Mouse (Mus musculus) limb, embryonic 14.5 days (tissue): ENCODE measurements around the gene Klhdc8a. TPM values are rescaled to one million over a fixed set of nuclear protein-coding genes. Genes with fewer than 3 reads are reported as not detected.
"Not testable (repeated sequence)": the region's sequence is repeated elsewhere in the genome, so short reads cannot be mapped to it uniquely, and the experiment has no call there.

Experiments used
- ATAC-seq: fragments of 200-750 bp; cut with Nextera tagmentation; 2 replicates; pipeline ENCODE4 v1.8.0; 2017; ENCODE audit warnings: low read depth, moderate number of reproducible peaks, moderate TSS enrichment; ENCODE audit not compliant: low FRiP score
- DNase-seq: peaks from one replicate; pipeline ENCODE4 v3.0.0-alpha.2; 2015; ENCODE audit warnings: low spot score
- H3K27ac ChIP-seq: fragments of 300-500 bp; sonication (generic); replicated peaks from 2 replicates; pipeline ENCODE4 v1.5.1; 2014; ENCODE audit warnings: low read depth, mild to moderate bottlenecking, low read length, moderate library complexity, mixed read lengths
- H3K27me3 ChIP-seq: fragments of 300-500 bp; sonication (generic); 2 replicates; pipeline ENCODE4 v1.6.1; 2014; ENCODE audit warnings: low read length, mixed read lengths; ENCODE audit not compliant: control insufficient read depth, insufficient read depth
- H3K36me3 ChIP-seq: fragments of 300-500 bp; sonication (generic); 2 replicates; pipeline ENCODE4 v1.6.1; 2014; ENCODE audit warnings: mild to moderate bottlenecking, low read length, moderate library complexity, mixed read lengths; ENCODE audit not compliant: control insufficient read depth, insufficient read depth
- H3K4me1 ChIP-seq: fragments of 300-500 bp; sonication (generic); 2 replicates; pipeline ENCODE4 v1.6.1; 2014; ENCODE audit warnings: antibody characterized with exemption, low read length, mixed read lengths; ENCODE audit not compliant: control insufficient read depth, insufficient read depth
- H3K4me2 ChIP-seq: fragments of 300-500 bp; sonication (generic); replicated peaks from 2 replicates; pipeline ENCODE4 v1.6.1; 2014; ENCODE audit warnings: low read depth, mild to moderate bottlenecking, low read length, moderate library complexity; ENCODE audit not compliant: severe bottlenecking
- H3K4me3 ChIP-seq: fragments of 300-500 bp; sonication (generic); replicated peaks from 2 replicates; pipeline ENCODE4 v1.5.1; 2014; ENCODE audit warnings: low read length
- H3K9ac ChIP-seq: fragments of 300-500 bp; sonication (generic); 2 replicates; pipeline ENCODE4 v1.6.1; 2014; ENCODE audit warnings: mild to moderate bottlenecking, low read depth, low read length, moderate library complexity; ENCODE audit not compliant: severe bottlenecking
- H3K9me3 ChIP-seq: fragments of 300-500 bp; sonication (generic); 2 replicates; pipeline ENCODE4 v1.6.1; 2016; ENCODE audit warnings: low read length; ENCODE audit not compliant: control insufficient read depth
- POLR2A ChIP-seq: fragments of 200-500 bp; IDR thresholded peaks from 2 replicates; pipeline ENCODE4 v1.8.0; 2012; ENCODE audit warnings: inconsistent platforms, mild to moderate bottlenecking, moderate library complexity, borderline replicate concordance; ENCODE audit not compliant: insufficient read depth, insufficient read length; ENCODE audit errors: extremely low read depth
- WGBS: fragments of 180-500 bp; shearing (Covaris S2); extraction: QIAGEN DNeasy Blood & Tissue Kit; methylation state at CpG from one replicate; pipeline ENCODE4 v1.1.7; 2014; 5-methylcytosine and 5-hydroxymethylcytosine counted together
- polyA plus RNA-seq, 2 experiments: library from polyadenylated mRNA; depleted of rRNA in 1 of 2; stranded (reverse) in 1 of 2; unstranded in 1 of 2; fragments of >200 nt; fragmentation: Nextera tagmentation in 1 of 2; extraction: Ambion mirVana in 1 of 2; gene quantifications; 2 replicates each; pipeline versions ENCODE4 v1.2.1 to v1.2.3; 2012 to 2014

The Klhdc8a gene
- polyA plus RNA-seq, 2 experiments: 0.07 to 0.10 TPM

DNA sequence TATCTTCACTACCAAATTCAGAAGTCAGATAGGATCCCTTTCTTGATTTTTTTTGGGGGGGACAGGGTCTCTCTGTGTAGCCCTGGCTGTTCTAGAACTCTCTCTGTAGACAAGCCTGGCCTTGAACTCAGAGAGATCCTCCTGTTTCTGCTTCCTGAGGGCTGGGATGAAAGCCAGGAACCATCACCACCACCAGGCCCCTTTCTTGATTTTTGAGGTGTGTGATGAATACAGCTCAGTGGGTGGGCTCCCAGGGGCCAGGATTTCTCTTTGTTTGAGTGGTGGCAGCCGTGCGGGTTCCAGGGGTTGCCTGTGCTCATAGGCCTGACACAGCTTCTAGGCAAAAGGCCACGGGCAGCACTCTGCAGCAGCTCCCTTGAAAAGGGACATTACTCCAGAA, 27.2 kb upstream of the Klhdc8a start:
- ATAC-seq: no peak
- TF ChIP-seq POLR2A: no peak
- 87% methylated on average over 3 of the region's 3 CpGs for WGBS

DNA sequence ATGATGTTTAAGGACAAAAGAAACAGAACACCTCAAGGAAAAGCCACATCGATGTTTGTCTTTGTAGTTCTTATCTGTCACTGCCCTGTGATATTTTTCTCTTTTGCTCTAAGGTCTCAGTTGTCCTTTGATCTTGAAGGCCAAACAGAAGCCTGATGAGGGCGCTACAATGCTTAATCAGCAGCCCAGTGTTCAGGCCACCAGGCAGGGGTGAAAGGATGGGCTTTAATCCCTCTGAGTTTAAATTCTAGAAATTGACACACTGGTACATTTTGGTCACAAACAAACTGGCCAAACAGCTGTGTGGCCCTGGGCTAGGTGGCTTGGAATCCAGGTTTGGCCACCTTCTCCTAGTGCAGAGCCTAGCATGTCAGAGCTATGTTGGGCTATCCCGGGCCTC, 21.7 kb upstream of the Klhdc8a start:
- Histone ChIP-seq H3K9ac (no peak overlapping the region), H3K4me2 (no peak overlapping the region), H3K4me3 (no peak overlapping the region), H3K36me3 (no peaks in the 10 kb centered on the region), H3K9me3 (no peaks in the 10 kb centered on the region), H3K4me1 (no peaks in the 10 kb centered on the region), H3K27ac (no peak overlapping the region), H3K27me3 (no peaks in the 10 kb centered on the region)
- TF ChIP-seq POLR2A: no peak
- DNase-seq (no peak), ATAC-seq (no peak)
- WGBS: 70% methylated on average over 3 of the region's 3 CpGs

More for the DNA sequence above, 27.2 kb upstream of the Klhdc8a start:
- Histone ChIP-seq H3K9ac (no peak overlapping the region), H3K4me3 (no peak overlapping the region), H3K4me2 (no peak overlapping the region), H3K4me1 (no peaks in the 10 kb centered on the region; the same call in 1 of the 2 replicates), H3K27me3 (no peaks in the 10 kb centered on the region), H3K36me3 (no peaks in the 10 kb centered on the region), H3K9me3 (no peaks in the 10 kb centered on the region), H3K27ac (no peak overlapping the region)
- DNase-seq: no peak

DNA sequence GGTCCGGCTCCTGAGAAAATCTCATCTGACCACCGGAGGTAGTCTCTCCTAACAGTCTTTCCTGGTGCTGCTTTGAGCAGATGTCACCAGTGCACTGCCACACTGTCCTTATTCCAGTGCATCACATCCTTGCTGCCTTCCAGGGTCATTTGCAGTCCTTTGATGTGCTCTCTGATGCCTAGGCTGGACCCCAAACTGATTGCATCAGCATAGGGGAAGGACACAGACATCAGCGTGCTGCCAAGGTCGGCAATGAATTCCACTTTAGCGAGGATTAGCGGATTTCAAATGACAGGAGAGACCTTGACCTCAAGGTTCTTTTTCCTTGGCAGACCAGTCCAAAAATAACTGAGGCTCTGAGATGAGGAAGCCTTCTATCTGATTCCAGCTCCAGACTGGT, 21.3 kb upstream of the Klhdc8a start:
- 59% methylated on average over 6 of the region's 6 CpGs for whole genome bisulfite sequencing
- Histone ChIP-seq H3K9me3 (no peaks in the 10 kb centered on the region), H3K4me3 (no peak overlapping the region), H3K36me3 (no peaks in the 10 kb centered on the region), H3K4me1 (no peaks in the 10 kb centered on the region), H3K27ac (no peak overlapping the region), H3K9ac (no peak overlapping the region), H3K4me2 (no peak overlapping the region), H3K27me3 (no peaks in the 10 kb centered on the region)
- DNase-seq (no peak), ATAC-seq (no peak)
- TF ChIP-seq POLR2A: no peak

DNA sequence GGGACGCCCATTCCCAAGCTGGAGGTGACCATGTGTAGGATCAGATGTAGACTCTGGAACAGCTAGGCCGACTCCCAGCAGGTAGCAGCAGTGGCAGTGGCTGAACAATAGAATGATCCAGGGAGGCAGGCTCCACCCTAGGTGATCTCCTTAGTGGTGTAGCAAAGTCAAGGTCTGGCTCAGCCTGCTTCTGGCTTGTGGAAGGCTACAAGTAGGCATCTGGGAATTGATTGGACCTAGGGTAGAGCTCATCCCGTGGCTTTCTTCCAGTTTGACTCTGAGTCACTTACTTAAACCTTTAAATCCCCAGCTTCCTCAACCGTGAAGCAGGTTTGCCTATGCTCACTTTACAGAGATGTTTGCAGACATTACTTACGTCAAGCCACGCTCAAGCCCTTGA, 17.8 kb upstream of the Klhdc8a start:
- not testable (repeated sequence) for H3K4me3 ChIP-seq, H3K4me2 ChIP-seq, H3K27ac ChIP-seq, H3K36me3 ChIP-seq, H3K9me3 ChIP-seq, ATAC-seq, H3K27me3 ChIP-seq, DNase-seq, H3K9ac ChIP-seq, H3K4me1 ChIP-seq
- 83% methylated on average over 6 of the region's 6 CpGs for WGBS

DNA sequence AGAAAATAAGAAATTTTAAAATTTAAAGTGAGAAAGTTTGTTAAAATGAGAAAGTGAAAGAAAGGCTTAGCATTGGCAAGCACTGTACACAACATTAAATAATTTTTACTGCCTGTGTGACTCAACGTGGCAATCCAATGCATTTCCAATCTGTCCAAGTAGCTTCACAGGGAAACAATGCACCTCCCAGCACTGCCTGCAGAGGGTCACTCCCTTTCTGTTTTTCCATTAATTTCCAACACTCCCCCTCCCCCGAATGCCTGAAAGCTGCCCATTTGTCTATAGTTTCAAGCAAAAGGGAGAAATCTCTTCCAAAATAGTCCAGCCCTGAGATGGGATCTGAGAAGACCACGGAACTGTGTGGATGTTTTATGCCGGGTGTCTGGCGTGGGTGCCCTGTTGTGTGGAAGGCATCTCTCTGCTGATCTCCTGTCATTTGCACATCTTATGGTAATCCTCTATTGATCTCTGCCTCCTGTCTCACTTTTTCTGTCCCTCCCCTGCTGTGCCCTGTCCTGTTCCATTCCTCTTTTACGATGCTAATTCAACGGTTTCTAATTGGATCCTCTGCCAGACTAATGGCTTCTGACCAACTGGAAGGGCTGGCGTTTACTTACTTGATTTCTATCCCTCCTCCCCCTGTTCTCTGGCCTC, 16.8 kb upstream of the Klhdc8a start:
- Histone ChIP-seq H3K27ac (no peak overlapping the region), H3K9ac (no peak overlapping the region), H3K27me3 (no peaks in the 10 kb centered on the region), H3K9me3 (no peaks in the 10 kb centered on the region), H3K4me3 (no peak overlapping the region), H3K4me2 (no peak overlapping the region), H3K4me1 (no peaks in the 10 kb centered on the region), H3K36me3 (no peaks in the 10 kb centered on the region)
- TF ChIP-seq POLR2A: no peak
- 23% methylated on average over 8 of the region's 8 CpGs for WGBS
- no peak for ATAC-seq
- no peak for DNase-seq

DNA sequence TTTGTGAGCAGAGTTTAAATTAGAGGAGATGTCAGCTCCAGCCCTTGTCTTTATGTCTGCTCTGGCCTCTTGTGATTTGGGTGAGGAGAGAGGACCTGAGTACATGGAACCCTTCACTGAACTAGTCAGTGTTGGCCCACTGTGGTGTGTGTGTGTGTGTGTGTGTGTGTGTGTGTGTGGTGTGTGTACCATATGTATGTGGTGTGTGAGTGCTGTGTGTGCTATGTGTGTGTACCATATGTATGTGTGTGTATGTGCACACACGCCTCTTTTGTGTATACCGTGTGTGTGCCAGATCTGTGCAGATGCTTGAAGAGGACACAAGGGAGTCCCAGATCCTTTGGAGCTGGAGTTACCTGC, 16.3 kb upstream of the Klhdc8a start:
- no peak for ATAC-seq

More for the DNA sequence above, 16.3 kb upstream of the Klhdc8a start:
- Histone ChIP-seq H3K27me3 (no peaks in the 10 kb centered on the region), H3K36me3 (no peaks in the 10 kb centered on the region), H3K9ac (no peak overlapping the region), H3K4me3 (no peak overlapping the region), H3K27ac (no peak overlapping the region), H3K9me3 (no peaks in the 10 kb centered on the region), H3K4me2 (no peak overlapping the region), H3K4me1 (no peaks in the 10 kb centered on the region)
- no peak for DNase-seq
- no peak for TF ChIP-seq POLR2A
- 91% methylated on average over 2 of the region's 2 CpGs for WGBS
